Mouse (Mus musculus) ovary, postnatal 36 days (tissue): Measurements from ENCODE around the gene Dock8.

Experiments used
- DNase-seq: peaks from one replicate; pipeline ENCODE4 v3.0.0; 2022; ENCODE audit warnings: low spot score, mixed read lengths

Gene Dock8

GRCm38 (mm10) chr19:25132322-25132721 lies 133.0 kb downstream of the Dock8 start:
- no peak for DNase-seq

GRCm38 (mm10) chr19:25133959-25134358 lies 134.6 kb downstream of the Dock8 start:
- no peak for DNase-seq

GRCm38 (mm10) chr19:25136171-25136570 lies 136.8 kb downstream of the Dock8 start:
- DNase-seq, result no peak

GRCm38 (mm10) chr19:25137907-25138820 lies 138.8 kb downstream of the Dock8 start:
- DNase-seq, result no peak

- DNase-seq, result no peak
These were observed 145.0 kb downstream of the Dock8 start for GRCm38 (mm10) chr19:25144110-25145028.

DNA sequence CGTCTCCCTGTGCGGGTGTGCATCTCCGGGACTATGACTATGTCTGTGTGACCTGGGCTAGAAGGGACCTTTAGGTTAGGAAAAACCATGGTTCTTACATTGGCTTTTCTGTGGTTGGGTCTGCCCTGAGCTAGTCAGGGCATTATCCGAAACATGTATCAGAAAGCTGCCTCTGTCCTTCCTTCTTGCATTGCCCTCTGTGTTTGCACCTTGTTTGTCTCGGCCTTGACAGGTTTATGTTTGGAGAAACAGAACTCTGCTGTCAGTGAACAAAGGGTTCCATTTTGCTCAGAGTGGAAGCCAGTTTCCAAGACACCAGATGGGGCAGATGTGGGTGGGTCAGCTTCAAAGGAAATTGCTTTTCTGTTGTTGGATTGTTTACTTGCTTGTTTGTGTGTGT lies 145.8 kb downstream of the Dock8 start:
- no peak for DNase-seq

DNA sequence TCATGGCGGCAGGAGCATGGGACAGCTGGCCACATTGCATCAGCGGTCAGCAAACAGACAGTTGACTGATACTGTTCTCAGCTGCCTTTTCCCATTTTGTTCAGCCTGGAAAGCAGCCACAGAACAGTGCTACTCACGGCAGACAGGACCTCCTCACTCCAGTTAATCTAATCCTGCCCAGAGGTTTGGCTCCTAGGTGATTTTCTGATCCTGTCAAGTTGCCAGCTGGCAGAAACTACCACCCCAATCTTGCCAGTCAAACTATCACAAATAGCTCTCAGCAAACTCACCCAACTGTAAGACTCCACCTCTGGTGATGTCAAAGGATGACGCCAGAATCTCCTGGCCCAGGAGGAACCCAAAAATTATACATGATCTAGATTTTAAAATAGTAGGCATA lies 146.8 kb downstream of the Dock8 start:
- DNase-seq, result no peak

DNA sequence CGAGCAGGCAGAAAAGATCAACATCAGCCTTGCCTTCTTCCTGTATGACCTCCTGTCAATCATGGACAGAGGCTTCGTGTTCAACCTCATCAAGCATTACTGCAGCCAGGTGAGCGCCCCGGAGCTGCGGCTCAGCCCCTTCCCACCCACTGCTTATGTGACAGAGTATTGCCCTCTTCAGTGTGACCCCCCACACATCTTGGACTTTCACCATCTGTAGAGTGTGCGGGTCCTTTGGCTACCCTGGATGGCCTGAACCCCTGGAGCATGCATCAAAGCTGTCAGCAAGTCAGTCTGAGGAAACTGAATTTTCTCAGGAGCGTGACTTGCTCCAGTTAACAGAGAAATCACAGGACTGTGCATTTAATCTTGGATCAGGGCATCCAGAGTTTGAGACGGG lies 150.5 kb downstream of the Dock8 start:
- no peak for DNase-seq

DNA sequence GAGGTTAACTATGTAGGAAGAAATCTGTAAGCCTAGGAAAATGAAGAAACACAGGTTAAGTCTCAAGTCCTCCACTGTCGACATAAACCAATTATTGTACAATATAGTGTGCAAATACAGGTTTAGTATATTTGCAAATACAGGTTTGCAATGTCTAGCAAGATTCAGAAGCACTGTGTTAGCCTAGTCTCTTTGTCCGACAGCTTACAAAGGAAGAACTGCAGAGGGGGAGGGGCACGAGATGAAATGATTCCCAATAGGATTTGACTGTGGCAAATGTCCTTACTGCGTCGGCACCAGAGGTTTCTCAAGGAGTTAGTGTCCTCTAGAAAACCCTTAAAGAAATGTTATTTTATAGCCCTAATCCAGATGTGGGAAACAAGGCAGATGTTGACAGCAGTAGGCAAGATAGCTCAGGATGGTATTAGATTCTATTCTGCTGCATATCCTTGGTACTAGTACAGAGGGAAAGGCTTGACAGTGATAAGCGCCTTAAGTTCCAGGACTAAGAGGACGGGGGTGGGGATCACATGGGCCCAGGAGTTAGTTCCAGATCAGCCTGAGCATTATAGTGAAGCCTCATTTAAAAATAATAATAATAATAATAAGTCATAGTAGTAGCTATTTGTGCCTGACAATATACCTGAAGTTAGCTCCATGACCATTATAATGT lies 155.3 kb downstream of the Dock8 start:
- no peak for DNase-seq

DNA sequence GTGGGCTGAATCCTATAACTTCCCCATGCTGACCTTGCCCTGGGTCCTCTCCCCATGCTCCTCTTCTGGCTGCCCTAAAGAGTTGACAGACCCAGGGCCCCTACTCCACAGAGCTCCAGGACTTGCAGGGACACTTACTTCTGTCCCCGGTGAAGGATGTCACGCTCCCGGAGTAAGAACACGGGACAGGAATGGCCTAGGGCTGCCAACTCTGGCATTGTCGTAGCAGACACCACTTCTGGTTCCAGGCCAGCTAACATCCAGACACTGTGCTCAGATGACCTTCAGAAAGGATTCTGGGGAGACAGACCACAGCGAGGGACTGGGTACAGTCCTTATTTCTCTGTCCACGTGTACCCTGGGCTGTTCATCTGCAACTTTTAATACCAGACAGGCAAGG lies 155.9 kb downstream of the Dock8 start:
- DNase-seq, result no peak

- no peak for DNase-seq
These were observed 156.4 kb downstream of the Dock8 start for GRCm38 (mm10) chr19:25155709-25156108.

GRCm38 (mm10) chr19:25162270-25162669 lies 162.9 kb downstream of the Dock8 start:
- DNase-seq, result no peak

GRCm38 (mm10) chr19:25163426-25163825 lies 164.1 kb downstream of the Dock8 start:
- DNase-seq, result no peak

- no peak for DNase-seq
These were observed 167.1 kb downstream of the Dock8 start for GRCm38 (mm10) chr19:25166412-25166811.

- DNase-seq, result no peak
These were observed 172.1 kb downstream of the Dock8 start for GRCm38 (mm10) chr19:25171395-25171794.

DNA sequence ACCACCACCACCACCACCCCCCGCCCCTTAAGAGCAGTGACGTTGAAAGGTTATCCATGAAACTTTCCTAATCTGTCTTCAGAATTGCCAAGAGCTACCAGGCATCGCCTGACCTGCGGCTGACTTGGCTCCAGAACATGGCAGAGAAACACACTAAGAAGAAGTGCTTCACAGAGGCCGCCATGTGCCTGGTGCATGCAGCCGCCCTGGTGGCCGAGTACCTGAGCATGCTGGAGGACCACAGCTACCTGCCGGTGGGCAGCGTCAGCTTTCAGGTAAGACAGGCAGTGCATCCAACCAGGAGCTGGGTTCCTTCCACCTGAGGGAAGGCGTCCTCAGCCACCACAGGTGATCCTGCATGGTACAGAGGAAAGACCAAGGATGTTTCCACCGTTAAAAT lies 177.4 kb downstream of the Dock8 start:
- DNase-seq, result no peak

DNA sequence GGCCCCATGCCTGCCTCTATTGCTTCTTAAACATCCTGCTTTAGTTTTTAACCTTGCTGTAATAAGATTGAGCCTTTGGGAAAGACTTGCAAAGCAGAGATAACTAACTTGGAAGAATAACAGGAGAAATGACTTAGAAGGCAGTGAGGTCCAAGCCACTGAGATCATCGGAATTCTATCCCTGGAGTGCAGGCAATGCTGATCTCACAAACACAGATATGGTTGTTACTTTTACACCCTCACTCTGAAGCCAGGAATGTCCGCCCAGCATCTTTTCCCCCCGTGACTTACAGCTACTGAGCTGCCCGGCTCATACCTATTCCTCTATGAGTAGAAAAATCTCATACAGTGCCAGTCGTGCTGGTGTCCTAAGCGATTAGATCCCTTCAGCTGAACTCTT lies 180.7 kb downstream of the Dock8 start:
- no peak for DNase-seq

- no peak for DNase-seq
These were observed 181.2 kb downstream of the Dock8 start for GRCm38 (mm10) chr19:25180547-25180946.

DNA sequence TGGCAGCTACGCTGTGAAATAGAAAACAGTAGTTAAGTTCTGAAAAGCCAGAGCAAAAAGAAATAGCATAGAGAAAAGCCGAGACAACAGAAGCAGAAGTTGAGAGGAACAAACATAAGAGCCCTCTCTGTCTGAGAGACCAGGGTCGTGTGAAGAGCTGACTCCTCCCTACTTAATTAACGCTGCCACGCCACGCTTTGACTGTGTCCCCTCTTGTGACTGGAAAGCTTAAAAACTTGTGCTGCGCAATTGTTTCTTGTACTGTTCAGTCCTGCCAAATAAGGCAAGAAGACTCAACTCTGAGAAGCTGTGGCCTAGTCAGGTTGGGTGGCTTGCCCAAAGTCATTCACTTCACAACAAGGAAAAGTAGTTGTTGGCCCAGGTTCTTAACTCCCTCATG lies 184.7 kb downstream of the Dock8 start:
- no peak for DNase-seq

GRCm38 (mm10) chr19:25186316-25186715 lies 187.0 kb downstream of the Dock8 start:
- DNase-seq, result peak; percentile 74

- DNase-seq, result no peak
These were observed 188.3 kb downstream of the Dock8 start for GRCm38 (mm10) chr19:25187681-25188080.

DNA sequence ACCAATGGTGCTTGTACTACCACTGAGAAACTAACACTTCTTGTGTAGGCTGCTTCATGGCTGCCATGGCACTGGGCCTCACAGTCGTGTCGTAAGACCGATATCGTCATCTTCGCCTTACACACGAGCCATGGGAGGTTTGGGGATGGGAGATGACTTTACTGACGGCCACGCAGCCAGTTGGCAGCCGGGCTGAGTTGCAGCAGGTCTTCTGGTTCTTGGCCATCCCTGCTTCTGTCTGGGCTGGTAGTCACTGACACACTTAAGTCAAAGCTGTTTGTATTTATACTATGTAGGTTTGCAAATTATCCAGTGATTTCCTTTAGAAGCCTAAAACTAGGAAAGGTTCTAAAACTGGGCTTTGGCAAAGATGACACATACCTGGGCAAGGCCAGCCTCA lies 194.4 kb downstream of the Dock8 start:
- no peak for DNase-seq
